ENCODE assay signal across 11 mouse cellular contexts in the genomic region with DNA sequence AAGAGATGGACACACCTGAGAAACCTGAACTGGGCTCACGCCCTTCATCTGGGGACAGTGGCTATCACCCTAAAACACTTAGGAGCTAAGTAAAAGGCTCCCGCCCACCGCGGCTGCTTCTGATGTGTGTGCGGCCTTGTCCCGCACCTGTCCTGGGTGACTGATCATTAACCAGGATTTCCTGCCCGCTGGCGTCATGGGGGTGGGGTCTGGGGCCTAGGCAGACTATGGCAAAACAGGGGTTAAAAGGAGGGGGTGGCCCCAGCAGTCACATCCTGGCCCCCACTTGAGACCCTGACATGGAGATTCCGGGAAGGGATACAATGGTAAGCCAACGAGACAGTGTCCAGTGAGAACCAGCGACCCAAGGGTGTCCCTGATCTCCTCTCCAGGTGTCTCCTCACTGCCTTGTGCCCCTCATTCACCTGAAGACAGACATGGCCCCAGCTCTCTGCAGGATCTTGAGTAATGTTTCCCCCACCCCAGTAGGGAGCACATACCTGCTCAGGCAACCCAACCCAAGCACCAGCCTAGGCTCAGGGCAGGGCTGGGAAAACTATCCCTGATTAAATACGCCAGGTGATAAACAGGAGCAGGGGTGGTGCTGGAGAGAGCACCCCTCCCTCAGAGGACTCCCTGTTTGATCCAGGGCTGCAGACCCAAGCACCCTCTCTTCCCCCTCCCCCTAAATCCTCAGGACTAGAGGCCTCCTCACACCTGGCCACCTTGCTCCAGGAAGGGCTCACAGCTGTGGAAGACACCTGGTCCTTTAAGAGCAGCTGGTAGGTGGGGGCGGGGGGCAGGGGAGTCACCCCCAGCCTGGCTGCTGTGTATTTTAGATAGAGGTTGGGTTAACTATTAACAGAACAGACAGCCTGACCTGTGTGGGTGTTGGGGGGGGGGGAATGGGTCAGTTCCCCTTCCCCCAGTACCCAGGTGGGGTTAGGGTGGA. TPM values are rescaled to one million over a fixed set of nuclear protein-coding genes. Genes with fewer than 3 reads are reported as not detected.
DNase-seq lines count a peak whose midpoint lies in the region; ATAC-seq and TF ChIP-seq lines count a peak whose summit lies in the region.
"Had no signal": no experiment of that assay in that cellular context is flagged by ENCODE, and none has a peak within 500 bp of the region (broad histone marks: within the 10 kb centered on the region; RNA-seq: fewer than 3 reads in every experiment).

No protein-coding gene starts in this region.

- no peaks in the 10 kb centered on the region for H3K9me3 ChIP-seq in heart, embryonic 10.5 days
- H3K9me3 ChIP-seq in E14TG2a.4 (ENCODE audit: low read length): no peaks in the 10 kb centered on the region
- no peaks in the 10 kb centered on the region for H3K9me3 ChIP-seq in intestine, embryonic 15.5 days
- H3K9me3 ChIP-seq in liver, embryonic 12.5 days (replicated peaks): no peaks in the 10 kb centered on the region

- H3K9ac ChIP-seq in heart, adult 2 months (ENCODE audit: low read depth, low read length): no peak overlapping the region
- H3K9ac ChIP-seq in intestine, embryonic 15.5 days: peak overlapping the region; percentile 17; the same call in 1 of the 2 replicates
- H3K9ac ChIP-seq in liver, embryonic 12.5 days: no peak overlapping the region

- H3K27ac ChIP-seq in heart, adult 2 months: no peak overlapping the region
- H3K27ac ChIP-seq in heart, embryonic 10.5 days: no peak overlapping the region
- H3K27ac ChIP-seq in intestine, embryonic 15.5 days: peak overlapping the region; percentile 81
- peak overlapping the region; percentile 12 for H3K27ac ChIP-seq in liver, embryonic 12.5 days
- H3K27ac ChIP-seq in gastrocnemius, adult 2 months: no peak overlapping the region

- TF ChIP-seq EP300 in heart, adult 2 months (IDR thresholded peaks at IDR 0.05; ENCODE audit: insufficient read depth, low read depth, low read length): no peak

- 72% methylated on average over 13 of the region's 13 CpGs for WGBS in heart, adult 2 months
- WGBS in heart, embryonic 10.5 days: 70% methylated on average over 13 of the region's 13 CpGs
- 49% methylated on average over 13 of the region's 13 CpGs for WGBS in intestine, embryonic 15.5 days
- WGBS in liver, embryonic 12.5 days (ENCODE audit: insufficient replicate concordance): 64% methylated on average over 13 of the region's 13 CpGs

- no peaks in the 10 kb centered on the region for H3K27me3 ChIP-seq in heart, adult 2 months (ENCODE audit: control insufficient read depth, insufficient read depth, low read length)
- H3K27me3 ChIP-seq in heart, embryonic 10.5 days (ENCODE audit: insufficient read depth, poor library complexity, severe bottlenecking): no peaks in the 10 kb centered on the region
- H3K27me3 ChIP-seq in E14TG2a.4 (ENCODE audit: insufficient read depth, low read length): peaks cover 9% of the 10 kb centered on the region
- H3K27me3 ChIP-seq in intestine, embryonic 15.5 days (replicated peaks): no peaks in the 10 kb centered on the region
- peaks cover 3% of the 10 kb centered on the region; the same call in 1 of the 2 replicates for H3K27me3 ChIP-seq in liver, embryonic 12.5 days (replicated peaks)

- ATAC-seq in intestine, embryonic 15.5 days: peak; percentile 59
- ATAC-seq in liver, embryonic 12.5 days: peak; percentile 3; the same call in 1 of the 2 replicates
- ATAC-seq: forebrain, embryonic 16.5 days had no signal

- H3K4me1 ChIP-seq in heart, adult 2 months (ENCODE audit: control insufficient read depth, insufficient read depth, low read length): peaks cover 2% of the 10 kb centered on the region; the same call in 1 of the 2 replicates
- H3K4me1 ChIP-seq in heart, embryonic 10.5 days: peaks cover 53% of the 10 kb centered on the region
- H3K4me1 ChIP-seq in E14TG2a.4 (replicated peaks; ENCODE audit: low read depth, low read length): peaks cover 49% of the 10 kb centered on the region
- H3K4me1 ChIP-seq in intestine, embryonic 15.5 days (replicated peaks): peaks cover 56% of the 10 kb centered on the region
- H3K4me1 ChIP-seq in liver, embryonic 12.5 days: peaks cover 65% of the 10 kb centered on the region

- no peak overlapping the region for H3K4me3 ChIP-seq in heart, adult 2 months
- H3K4me3 ChIP-seq in heart, embryonic 10.5 days: no peak overlapping the region
- H3K4me3 ChIP-seq in E14TG2a.4 (replicated peaks; ENCODE audit: low read length): peak overlapping the region; percentile 23
- H3K4me3 ChIP-seq in intestine, embryonic 15.5 days (replicated peaks): peak overlapping the region; percentile 12; the same call in 1 of the 2 replicates
- H3K4me3 ChIP-seq in liver, embryonic 12.5 days: no peak overlapping the region
- H3K4me3 ChIP-seq in gastrocnemius, adult 2 months: no peak overlapping the region

- no peak for DNase-seq in heart, adult 2 months
- no peak for DNase-seq in heart, embryonic 10.5 days (ENCODE audit: low spot score)
- DNase-seq in gastrocnemius, adult 2 months: no peak
- no peak for DNase-seq in spleen, postnatal 4 days (ENCODE audit: low spot score in 2 of 2)
- no peak for DNase-seq in layer of hippocampus, postnatal 36 days

- H3K36me3 ChIP-seq in heart, adult 2 months (ENCODE audit: control insufficient read depth, insufficient read depth, low read length): peaks cover 2% of the 10 kb centered on the region
- peaks cover 26% of the 10 kb centered on the region for H3K36me3 ChIP-seq in heart, embryonic 10.5 days
- H3K36me3 ChIP-seq in E14TG2a.4 (ENCODE audit: insufficient read depth, low read length): peaks cover 27% of the 10 kb centered on the region
- H3K36me3 ChIP-seq in intestine, embryonic 15.5 days: peaks cover 8% of the 10 kb centered on the region; the same call in 1 of the 2 replicates
- peaks cover 26% of the 10 kb centered on the region for H3K36me3 ChIP-seq in liver, embryonic 12.5 days

- peaks cover 4% of the 10 kb centered on the region; the same call in 1 of the 2 replicates for H3K79me2 ChIP-seq in heart, adult 2 months (replicated peaks; ENCODE audit: control insufficient read depth, insufficient read depth, low read length)

- TF ChIP-seq POLR2A in heart, adult 2 months (IDR thresholded peaks at IDR 0.05; ENCODE audit: insufficient read depth, low read depth, low read length): 0 out of 2 replicates have a peak, but pooled peaks have one; percentile 8

- intact Hi-C loops in heart, adult 2 months (cut with DNase I): loop anchor here (2.0 kb wide), 2 partner anchors 15 to 111 kb away; a partner anchor contains a TSS
- intact Hi-C loops in gastrocnemius, adult 2 months (cut with DNase I): loop anchor here (2.0 to 5.0 kb wide), 2 partner anchors 15 to 85 kb away; a partner anchor contains a TSS

- TF ChIP-seq CTCF in heart, adult 2 months (IDR thresholded peaks at IDR 0.05): no peak
- TF ChIP-seq CTCF in E14TG2a.4 (conservative IDR thresholded peaks at IDR 0.05; ENCODE audit: low read length): no peak
- no peak for TF ChIP-seq CTCF in gastrocnemius, adult 2 months (IDR thresholded peaks at IDR 0.05)

- peak overlapping the region; percentile 44 for H3K4me2 ChIP-seq in intestine, embryonic 15.5 days (replicated peaks)
- H3K4me2 ChIP-seq in liver, embryonic 12.5 days: peak overlapping the region; percentile 12

RNA-seq across cellular contexts. Expression of a gene that starts 3.5 kb away (rescaled TPM):
- total RNA-seq in heart, adult 2 months (2021): 10 to 100 TPM; 22.5 to 24.5 TPM
- 12.7 and 15.1 TPM in 2 replicates for polyA plus RNA-seq in heart, adult 2 months (2012; rRNA removed)
- polyA plus RNA-seq in heart, embryonic 10.5 days (2016; fragmentation: Nextera tagmentation; extraction: Ambion mirVana): 14.9 and 27.0 TPM in 2 replicates
- 24.5 and 24.6 TPM in 2 replicates for polyA plus RNA-seq in intestine, embryonic 15.5 days (2015; fragmentation: Nextera tagmentation; extraction: Ambion mirVana)
- polyA plus RNA-seq in liver, embryonic 12.5 days (2016; fragmentation: Nextera tagmentation; extraction: Ambion mirVana): 20.1 and 22.3 TPM in 2 replicates
- 10 to 100 TPM; 18.2 to 20.5 TPM for total RNA-seq in gastrocnemius, adult 2 months (2021)
- total RNA-seq in layer of hippocampus, postnatal 36 days (2021): 10 to 100 TPM; 52.1 to 53.0 TPM

RNA-seq across cellular contexts. Expression of a gene that starts 16.0 kb away (rescaled TPM):
- total RNA-seq in heart, adult 2 months (2021): not detected
- polyA plus RNA-seq in heart, adult 2 months (2012; rRNA removed): 0.06 TPM in 1 of 2 replicates, not detected in the other
- 0.36 and 8.6 TPM in 2 replicates for polyA plus RNA-seq in heart, embryonic 10.5 days (2016; fragmentation: Nextera tagmentation; extraction: Ambion mirVana)
- 26.6 and 28.3 TPM in 2 replicates for polyA plus RNA-seq in intestine, embryonic 15.5 days (2015; fragmentation: Nextera tagmentation; extraction: Ambion mirVana)
- polyA plus RNA-seq in liver, embryonic 12.5 days (2016; fragmentation: Nextera tagmentation; extraction: Ambion mirVana): 25.3 and 26.6 TPM in 2 replicates
- not detected for total RNA-seq in gastrocnemius, adult 2 months (2021)
- not detected for total RNA-seq in layer of hippocampus, postnatal 36 days (2021)
- total RNA-seq: heart, postnatal 36 days; left cerebral cortex, postnatal 25 days had no signal
- polyA plus RNA-seq: forebrain, embryonic 16.5 days had no signal

RNA-seq across cellular contexts. Expression of a gene that starts 16.3 kb away (rescaled TPM):
- total RNA-seq in heart, adult 2 months (2021): 1 to 10 TPM; 3.5 to 3.9 TPM
- 3.4 and 4.0 TPM in 2 replicates for polyA plus RNA-seq in heart, adult 2 months (2012; rRNA removed)
- 2.1 and 3.3 TPM in 2 replicates for polyA plus RNA-seq in heart, embryonic 10.5 days (2016; fragmentation: Nextera tagmentation; extraction: Ambion mirVana)
- 2.5 and 2.9 TPM in 2 replicates for polyA plus RNA-seq in intestine, embryonic 15.5 days (2015; fragmentation: Nextera tagmentation; extraction: Ambion mirVana)
- 1.3 and 1.7 TPM in 2 replicates for polyA plus RNA-seq in liver, embryonic 12.5 days (2016; fragmentation: Nextera tagmentation; extraction: Ambion mirVana)
- total RNA-seq in gastrocnemius, adult 2 months (2021): 1 to 10 TPM; 6.3 to 6.7 TPM
- total RNA-seq in layer of hippocampus, postnatal 36 days (2021): 10 to 100 TPM; 45.0 to 45.9 TPM

RNA-seq across cellular contexts. Expression of a gene that starts 16.9 kb away (rescaled TPM):
- total RNA-seq in heart, adult 2 months (2021): 10 to 100 TPM; 93.2 to 99.4 TPM
- 54.9 and 61.3 TPM in 2 replicates for polyA plus RNA-seq in heart, adult 2 months (2012; rRNA removed)
- 34.0 and 44.5 TPM in 2 replicates for polyA plus RNA-seq in heart, embryonic 10.5 days (2016; fragmentation: Nextera tagmentation; extraction: Ambion mirVana)
- 29.6 and 30.3 TPM in 2 replicates for polyA plus RNA-seq in intestine, embryonic 15.5 days (2015; fragmentation: Nextera tagmentation; extraction: Ambion mirVana)
- 30.3 and 33.3 TPM in 2 replicates for polyA plus RNA-seq in liver, embryonic 12.5 days (2016; fragmentation: Nextera tagmentation; extraction: Ambion mirVana)
- 10 to 100 TPM; 70.9 to 81.5 TPM for total RNA-seq in gastrocnemius, adult 2 months (2021)
- 100 to 1,000 TPM; 111 to 113 TPM for total RNA-seq in layer of hippocampus, postnatal 36 days (2021)

RNA-seq across cellular contexts. Expression of a gene that starts 20.1 kb away (rescaled TPM):
- total RNA-seq in heart, adult 2 months (2021): not detected
- polyA plus RNA-seq in heart, adult 2 months (2012; rRNA removed): 0.08 TPM in 1 of 2 replicates, not detected in the other
- polyA plus RNA-seq in heart, embryonic 10.5 days (2016; fragmentation: Nextera tagmentation; extraction: Ambion mirVana): not detected in 2 replicates
- not detected in 2 replicates for polyA plus RNA-seq in intestine, embryonic 15.5 days (2015; fragmentation: Nextera tagmentation; extraction: Ambion mirVana)
- not detected in 2 replicates for polyA plus RNA-seq in liver, embryonic 12.5 days (2016; fragmentation: Nextera tagmentation; extraction: Ambion mirVana)
- not detected for total RNA-seq in gastrocnemius, adult 2 months (2021)
- under 1 TPM; 0.33 to 0.87 TPM for total RNA-seq in layer of hippocampus, postnatal 36 days (2021)
- total RNA-seq: heart, postnatal 36 days had no signal

Comparison
In these comparisons a context has a peak if more than half of its experiments do, and no peak if none do; other contexts are left out.
1. H3K27ac ChIP-seq: peak in intestine, embryonic 15.5 days (single experiment) and liver, embryonic 12.5 days (single experiment); none in heart, adult 2 months (single experiment), heart, embryonic 10.5 days (single experiment) and gastrocnemius, adult 2 months (single experiment).
2. H3K4me3 ChIP-seq: peak in E14TG2a.4 (single experiment) and intestine, embryonic 15.5 days (single experiment); none in heart, adult 2 months (single experiment), heart, embryonic 10.5 days (single experiment), liver, embryonic 12.5 days (single experiment) and gastrocnemius, adult 2 months (single experiment).